Comparison of ENCODE assay signal across 9 mouse cellular contexts in the genomic region with DNA sequence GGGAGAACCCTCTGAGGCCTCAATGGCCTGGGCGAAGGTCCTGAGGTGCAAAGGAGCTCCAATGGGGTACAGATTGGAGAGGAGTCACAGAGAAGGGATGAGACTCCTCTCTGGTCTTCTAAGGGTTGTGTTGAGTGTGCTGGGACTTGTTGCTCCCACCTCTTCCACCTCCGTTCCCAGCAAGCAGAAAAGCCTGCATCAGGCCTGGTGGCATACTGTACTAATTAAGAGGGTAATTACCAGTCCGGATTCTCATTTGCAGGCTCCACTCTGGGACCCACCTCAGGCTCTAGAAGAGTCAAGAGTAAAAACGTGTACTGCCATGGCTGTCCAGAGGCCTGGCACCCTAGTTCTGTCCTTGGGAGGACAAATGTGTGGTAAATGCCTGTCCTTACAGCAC. TPM values are rescaled to one million over a fixed set of nuclear protein-coding genes. Genes with fewer than 3 reads are reported as not detected.
DNase-seq lines count a peak whose midpoint lies in the region; ATAC-seq and TF ChIP-seq lines count a peak whose summit lies in the region.
"Had no signal": no experiment of that assay in that cellular context is flagged by ENCODE, and none has a peak within 500 bp of the region (broad histone marks: within the 10 kb centered on the region; RNA-seq: fewer than 3 reads in every experiment).

No protein-coding gene starts in this region.

- peak overlapping the region; percentile 37; the same call in 1 of the 2 replicates for H3K9ac ChIP-seq in lung, embryonic 14.5 days
- H3K9ac ChIP-seq in intestine, embryonic 14.5 days (ENCODE audit: low read length), result peak overlapping the region; percentile 35
- peak overlapping the region; percentile 13 for H3K9ac ChIP-seq in neural tube, embryonic 12.5 days

- no peak for TF ChIP-seq CTCF in lung, embryonic 14.5 days (IDR thresholded peaks at IDR 0.05; ENCODE audit: low read depth)

- H3K27me3 ChIP-seq in lung, embryonic 14.5 days (ENCODE audit: insufficient read depth, low read length), result no peaks in the 10 kb centered on the region
- peaks cover 15% of the 10 kb centered on the region for H3K27me3 ChIP-seq in forebrain, embryonic 10.5 days (ENCODE audit: poor library complexity, severe bottlenecking)
- H3K27me3 ChIP-seq in intestine, embryonic 14.5 days (replicated peaks; ENCODE audit: control insufficient read depth, insufficient read depth, low read length), result no peaks in the 10 kb centered on the region
- H3K27me3 ChIP-seq in neural tube, embryonic 12.5 days (replicated peaks), result no peaks in the 10 kb centered on the region

- H3K4me2 ChIP-seq in lung, embryonic 14.5 days, result peak overlapping the region; percentile 59
- H3K4me2 ChIP-seq in intestine, embryonic 14.5 days (ENCODE audit: low read length), result peak overlapping the region; percentile 44
- peak overlapping the region; percentile 86 for H3K4me2 ChIP-seq in neural tube, embryonic 12.5 days (replicated peaks)

- peaks cover 28% of the 10 kb centered on the region for H3K4me1 ChIP-seq in lung, embryonic 14.5 days (ENCODE audit: insufficient read depth)
- H3K4me1 ChIP-seq in forebrain, embryonic 10.5 days, result peaks cover 76% of the 10 kb centered on the region
- H3K4me1 ChIP-seq in intestine, embryonic 14.5 days (replicated peaks; ENCODE audit: control insufficient read depth, insufficient read depth, low read length), result peaks cover 44% of the 10 kb centered on the region
- peaks cover 51% of the 10 kb centered on the region for H3K4me1 ChIP-seq in neural tube, embryonic 12.5 days

- no peak for ATAC-seq in lung, embryonic 14.5 days (ENCODE audit: insufficient read depth)
- no peak for ATAC-seq in intestine, embryonic 14.5 days (replicated peaks; ENCODE audit: low FRiP score, low TSS enrichment, low read depth)
- ATAC-seq in neural tube, embryonic 12.5 days (ENCODE audit: low FRiP score, low read depth), result no peak

- H3K4me3 ChIP-seq in lung, embryonic 14.5 days (ENCODE audit: low read depth, low read length), result peak overlapping the region; percentile 14
- H3K4me3 ChIP-seq in forebrain, embryonic 10.5 days, result peak overlapping the region; percentile 42
- H3K4me3 ChIP-seq in intestine, embryonic 14.5 days (ENCODE audit: low read depth, low read length), result no peak overlapping the region
- no peak overlapping the region for H3K4me3 ChIP-seq in neural tube, embryonic 12.5 days

- no peak for DNase-seq in lung, embryonic 14.5 days
- no peak for DNase-seq in lung, postnatal 25 days (ENCODE audit: low spot score)
- no peak for DNase-seq in forebrain, embryonic 10.5 days (ENCODE audit: extremely low spot score, low spot score)
- no peak for DNase-seq in intestine, embryonic 14.5 days (ENCODE audit: low spot score)
- no peak for DNase-seq in right cerebral cortex, adult 2 months (ENCODE audit: low spot score in 2 of 2)
- DNase-seq in adrenal gland, adult 18-20 months (ENCODE audit: low spot score in 2 of 2), result no peak
- no peak for DNase-seq in gastrocnemius, postnatal 10 days

- H3K9me3 ChIP-seq in lung, embryonic 14.5 days (ENCODE audit: low read depth, low read length), result no peaks in the 10 kb centered on the region
- no peaks in the 10 kb centered on the region for H3K9me3 ChIP-seq in forebrain, embryonic 10.5 days
- H3K9me3 ChIP-seq in intestine, embryonic 14.5 days (ENCODE audit: control insufficient read depth, low read length), result no peaks in the 10 kb centered on the region
- H3K9me3 ChIP-seq in neural tube, embryonic 12.5 days, result no peaks in the 10 kb centered on the region

- whole genome bisulfite sequencing in lung, embryonic 14.5 days, result 38% methylated on average over 4 of the region's 4 CpGs
- WGBS in forebrain, embryonic 10.5 days, result 48% methylated on average over 4 of the region's 4 CpGs
- 41% methylated on average over 4 of the region's 4 CpGs for WGBS in intestine, embryonic 14.5 days
- 55% methylated on average over 4 of the region's 4 CpGs for WGBS in neural tube, embryonic 12.5 days

- H3K36me3 ChIP-seq in lung, embryonic 14.5 days (ENCODE audit: insufficient read depth), result peaks cover 8% of the 10 kb centered on the region; the same call in 1 of the 2 replicates
- peaks cover 11% of the 10 kb centered on the region for H3K36me3 ChIP-seq in forebrain, embryonic 10.5 days (replicated peaks)
- H3K36me3 ChIP-seq in intestine, embryonic 14.5 days (ENCODE audit: control insufficient read depth, insufficient read depth, low read length), result no peaks in the 10 kb centered on the region
- H3K36me3 ChIP-seq in neural tube, embryonic 12.5 days, result no peaks in the 10 kb centered on the region

- peak overlapping the region; percentile 95 for H3K27ac ChIP-seq in lung, embryonic 14.5 days (ENCODE audit: low read depth)
- peak overlapping the region; percentile 99 for H3K27ac ChIP-seq in forebrain, embryonic 10.5 days
- H3K27ac ChIP-seq in intestine, embryonic 14.5 days (ENCODE audit: low read depth), result peak overlapping the region; percentile 92
- H3K27ac ChIP-seq in neural tube, embryonic 12.5 days, result peak overlapping the region; percentile 28; the same call in 1 of the 2 replicates

RNA-seq across cellular contexts. Expression of a gene that starts 1.8 kb away (rescaled TPM):
- polyA plus RNA-seq in lung, embryonic 14.5 days (2014; fragmentation: Nextera tagmentation; extraction: Ambion mirVana), result 70.1 and 72.9 TPM in 2 replicates
- polyA plus RNA-seq in forebrain, embryonic 10.5 days (2016; fragmentation: Nextera tagmentation; extraction: Ambion mirVana), result 49.6 and 50.9 TPM in 2 replicates
- polyA plus RNA-seq in intestine, embryonic 14.5 days (2014; fragmentation: Nextera tagmentation; extraction: Ambion mirVana), result 94.0 and 114 TPM in 2 replicates
- polyA plus RNA-seq in neural tube, embryonic 12.5 days (2016; fragmentation: Nextera tagmentation; extraction: Ambion mirVana), result 248 and 267 TPM in 2 replicates
- total RNA-seq in adrenal gland, adult 18-20 months (2021), result 100 to 1,000 TPM; 228 to 252 TPM
- total RNA-seq in gastrocnemius, postnatal 10 days (2021), result 100 to 1,000 TPM in 1 of 2 experiments, 10 to 100 TPM in 1; 79.2 to 130 TPM

RNA-seq across cellular contexts. Expression of a gene that starts 6.3 kb away (rescaled TPM):
- polyA plus RNA-seq in lung, embryonic 14.5 days (2014; fragmentation: Nextera tagmentation; extraction: Ambion mirVana), result 0.04 TPM in 1 of 2 replicates, not detected in the other
- polyA plus RNA-seq in forebrain, embryonic 10.5 days (2016; fragmentation: Nextera tagmentation; extraction: Ambion mirVana), result 0.02 TPM in 1 of 2 replicates, not detected in the other
- 0.05 TPM in 2 replicates for polyA plus RNA-seq in intestine, embryonic 14.5 days (2014; fragmentation: Nextera tagmentation; extraction: Ambion mirVana)
- polyA plus RNA-seq in neural tube, embryonic 12.5 days (2016; fragmentation: Nextera tagmentation; extraction: Ambion mirVana), result 0.06 and 0.16 TPM in 2 replicates
- total RNA-seq in adrenal gland, adult 18-20 months (2021), result under 1 TPM in 1 of 2 experiments, not detected in 1; 0.10 TPM
- not detected for total RNA-seq in gastrocnemius, postnatal 10 days (2021)

RNA-seq across cellular contexts. Expression of a gene that starts 21.4 kb away (rescaled TPM):
- not detected in 2 replicates for polyA plus RNA-seq in lung, embryonic 14.5 days (2014; fragmentation: Nextera tagmentation; extraction: Ambion mirVana)
- polyA plus RNA-seq in forebrain, embryonic 10.5 days (2016; fragmentation: Nextera tagmentation; extraction: Ambion mirVana), result not detected in 2 replicates
- 0.67 and 0.88 TPM in 2 replicates for polyA plus RNA-seq in intestine, embryonic 14.5 days (2014; fragmentation: Nextera tagmentation; extraction: Ambion mirVana)
- not detected in 2 replicates for polyA plus RNA-seq in neural tube, embryonic 12.5 days (2016; fragmentation: Nextera tagmentation; extraction: Ambion mirVana)
- total RNA-seq in adrenal gland, adult 18-20 months (2021), result under 1 TPM in 1 of 2 experiments, not detected in 1; 0.53 TPM
- total RNA-seq in gastrocnemius, postnatal 10 days (2021), result not detected
- total RNA-seq: neutrophil, adult 5-6 weeks had no signal

RNA-seq across cellular contexts. Expression of a gene that starts 23.9 kb away (rescaled TPM):
- polyA plus RNA-seq in lung, embryonic 14.5 days (2014; fragmentation: Nextera tagmentation; extraction: Ambion mirVana), result 305 and 327 TPM in 2 replicates
- 336 and 339 TPM in 2 replicates for polyA plus RNA-seq in forebrain, embryonic 10.5 days (2016; fragmentation: Nextera tagmentation; extraction: Ambion mirVana)
- 290 and 307 TPM in 2 replicates for polyA plus RNA-seq in intestine, embryonic 14.5 days (2014; fragmentation: Nextera tagmentation; extraction: Ambion mirVana)
- polyA plus RNA-seq in neural tube, embryonic 12.5 days (2016; fragmentation: Nextera tagmentation; extraction: Ambion mirVana), result 264 and 277 TPM in 2 replicates
- 10 to 100 TPM; 73.2 to 75.9 TPM for total RNA-seq in adrenal gland, adult 18-20 months (2021)
- total RNA-seq in gastrocnemius, postnatal 10 days (2021), result 10 to 100 TPM; 82.3 to 83.0 TPM

RNA-seq across cellular contexts. Expression of a gene that starts 26.6 kb away (rescaled TPM):
- polyA plus RNA-seq in lung, embryonic 14.5 days (2014; fragmentation: Nextera tagmentation; extraction: Ambion mirVana), result 0.17 and 0.23 TPM in 2 replicates
- 0.38 and 0.68 TPM in 2 replicates for polyA plus RNA-seq in forebrain, embryonic 10.5 days (2016; fragmentation: Nextera tagmentation; extraction: Ambion mirVana)
- 0.39 and 0.42 TPM in 2 replicates for polyA plus RNA-seq in intestine, embryonic 14.5 days (2014; fragmentation: Nextera tagmentation; extraction: Ambion mirVana)
- 0.19 and 0.41 TPM in 2 replicates for polyA plus RNA-seq in neural tube, embryonic 12.5 days (2016; fragmentation: Nextera tagmentation; extraction: Ambion mirVana)
- under 1 TPM; 0.42 to 0.86 TPM for total RNA-seq in adrenal gland, adult 18-20 months (2021)
- total RNA-seq in gastrocnemius, postnatal 10 days (2021), result 1 to 10 TPM; 2.5 to 3.0 TPM

Comparison
In these comparisons a context has a peak if more than half of its experiments do, and no peak if none do; other contexts are left out.
1. H3K27ac ChIP-seq: peak in every context shown above with its lines; median percentile 99 in forebrain, embryonic 10.5 days; 95 in lung, embryonic 14.5 days; 92 in intestine, embryonic 14.5 days; 28 in neural tube, embryonic 12.5 days.
2. H3K4me3 ChIP-seq: peak in lung, embryonic 14.5 days (single experiment) and forebrain, embryonic 10.5 days (single experiment); none in intestine, embryonic 14.5 days (single experiment) and neural tube, embryonic 12.5 days (single experiment).
3. Peak in every context shown above with its lines, with median percentiles within 50 percentile points of each other: H3K4me2 ChIP-seq and H3K9ac ChIP-seq.